Mouse (Mus musculus): ENCODE data around the gene Gm572. TPM values are rescaled to one million over a fixed set of nuclear protein-coding genes. Genes with fewer than 3 reads are reported as not detected.

Gm572 gene
- total and polyA plus RNA-seq, 3 experiments: not detected

GRCm38 (mm10) chr4:148633395-148634061, 9.6 kb upstream of the Gm572 start (continued):
- TF ChIP-seq TBP (IDR thresholded peaks at IDR 0.05; ENCODE audit: low read depth, low read length) (no peak), E2F4 (IDR thresholded peaks at IDR 0.05; ENCODE audit: borderline replicate concordance, low read depth, low read length) (no peak), USF1 (IDR thresholded peaks at IDR 0.05; ENCODE audit: low read depth, low read length) (no peak)

DNA sequence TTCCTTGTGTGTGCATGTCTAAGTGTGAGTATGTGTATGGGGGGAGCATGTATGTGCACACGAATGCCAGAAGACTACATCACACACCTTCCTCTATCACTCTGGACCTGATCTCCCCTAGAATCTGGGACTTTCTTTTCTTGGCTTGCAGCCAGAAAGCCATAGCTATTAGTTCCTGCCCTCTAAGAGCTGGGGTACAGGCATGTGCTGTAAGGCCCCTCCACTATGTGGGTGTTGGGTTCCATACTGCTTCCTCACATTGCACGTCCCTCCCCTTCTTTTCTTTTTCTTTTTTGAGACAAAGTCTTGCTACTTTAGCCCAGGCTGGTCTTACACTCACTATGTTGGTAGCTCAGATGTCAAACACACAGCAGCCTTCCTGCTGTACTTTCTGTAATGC, 7.8 kb upstream of the Gm572 start:
- Histone ChIP-seq H3K4me3 (ENCODE audit: control insufficient read depth in 1 of 2, insufficient read depth in 1 of 2, low read depth in 2 of 2, low read length in 2 of 2) (no peak overlapping the region), H3K36me3 (ENCODE audit: control insufficient read depth in 1 of 2, insufficient read depth in 2 of 2, low read length in 2 of 2) (peaks cover 0 to 13% of the 10 kb centered on the region in 2 experiments; a peak in 2 of 4 replicates), H3K9ac (ENCODE audit: control insufficient read depth, low read depth, low read length, poor library complexity, severe bottlenecking) (no peak overlapping the region), H3K79me2 (ENCODE audit: control insufficient read depth, insufficient read depth, low read length, poor library complexity) (no peaks in the 10 kb centered on the region), H3K27ac (ENCODE audit: control insufficient read depth, low read depth, low read length) (no peak overlapping the region), H3K9me3 (replicated peaks; ENCODE audit: insufficient read depth, low read length) (no peaks in the 10 kb centered on the region), H3K4me1 (ENCODE audit: control insufficient read depth in 1 of 2, insufficient read depth in 2 of 2, low read length in 2 of 2) (peaks cover 0 to 23% of the 10 kb centered on the region in 2 experiments; a peak in 2 of 4 replicates), H3K27me3 (ENCODE audit: control insufficient read depth in 1 of 2, insufficient read depth in 2 of 2, low read length in 2 of 2) (no peaks in the 10 kb centered on the region)
- TF ChIP-seq USF2 (IDR thresholded peaks at IDR 0.05; ENCODE audit: borderline replicate concordance in 1 of 2, insufficient read depth in 1 of 2, low read depth in 1 of 2, low read length in 2 of 2) (no peak), TBP (IDR thresholded peaks at IDR 0.05; ENCODE audit: low read depth, low read length) (no peak), USF1 (IDR thresholded peaks at IDR 0.05; ENCODE audit: low read depth, low read length) (no peak), MAX (IDR thresholded peaks at IDR 0.05; ENCODE audit: low read length) (no peak), ZC3H11A (IDR thresholded peaks at IDR 0.05; ENCODE audit: low read depth, low read length) (no peak), ETS1 (IDR thresholded peaks at IDR 0.05; ENCODE audit: low read depth, low read length) (no peak), TCF12 (IDR thresholded peaks at IDR 0.05; ENCODE audit: low read depth, low read length) (no peak), ELF1 (IDR thresholded peaks at IDR 0.05; ENCODE audit: low read depth, low read length) (no peak), POLR2A (IDR thresholded peaks at IDR 0.05; ENCODE audit: control insufficient read depth in 1 of 2, insufficient read depth in 1 of 2, low read depth in 1 of 2, low read length in 2 of 2, poor library complexity in 1 of 2) (no peak), TAL1 (IDR thresholded peaks at IDR 0.05; ENCODE audit: low read length) (no peak), EP300 (IDR thresholded peaks at IDR 0.05; ENCODE audit: low read depth in 1 of 2, low read length in 2 of 2) (no peak)
- no peak for DNase-seq (ENCODE audit: low read depth, low spot score)

DNA sequence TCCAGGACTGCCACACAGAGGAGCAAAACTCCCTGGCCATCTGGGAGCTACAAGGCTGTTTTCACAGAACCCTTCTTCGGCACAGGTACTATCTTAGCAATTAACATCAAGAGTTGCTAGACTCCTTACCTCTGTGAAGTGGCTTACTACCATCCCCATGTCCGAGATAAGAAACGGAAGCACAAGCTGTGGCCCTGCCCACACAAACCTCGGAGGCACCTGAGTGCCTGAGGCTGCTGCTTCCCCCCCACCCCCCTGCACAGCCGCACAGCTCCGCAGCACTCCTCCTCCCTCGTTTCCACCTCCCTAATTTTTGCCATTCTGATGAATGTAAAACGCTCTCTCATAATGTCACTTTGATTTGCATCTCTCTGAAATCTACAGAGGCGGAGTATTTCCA, 4.8 kb upstream of the Gm572 start:
- no peak overlapping the region for H3K9ac ChIP-seq (ENCODE audit: control insufficient read depth, low read depth, low read length, poor library complexity, severe bottlenecking)
- H3K27ac ChIP-seq (ENCODE audit: control insufficient read depth, low read depth, low read length): no peak overlapping the region
- no peaks in the 10 kb centered on the region for H3K79me2 ChIP-seq (ENCODE audit: control insufficient read depth, insufficient read depth, low read length, poor library complexity)
- H3K36me3 ChIP-seq (ENCODE audit: control insufficient read depth in 1 of 2, insufficient read depth in 2 of 2, low read length in 2 of 2): peaks cover 0 to 9% of the 10 kb centered on the region in 2 experiments; a peak in 2 of 4 replicates
- peaks cover 0 to 16% of the 10 kb centered on the region in 2 experiments; a peak in 2 of 4 replicates for H3K4me1 ChIP-seq (ENCODE audit: control insufficient read depth in 1 of 2, insufficient read depth in 2 of 2, low read length in 2 of 2)
- no peak overlapping the region for H3K4me3 ChIP-seq (ENCODE audit: control insufficient read depth in 1 of 2, insufficient read depth in 1 of 2, low read depth in 2 of 2, low read length in 2 of 2)
- H3K9me3 ChIP-seq (replicated peaks; ENCODE audit: insufficient read depth, low read length): no peaks in the 10 kb centered on the region
- DNase-seq (ENCODE audit: low read depth, low spot score): no peak
- TF ChIP-seq TCF12 (IDR thresholded peaks at IDR 0.05; ENCODE audit: low read depth, low read length) (no peak), ZNF384 (IDR thresholded peaks at IDR 0.05; ENCODE audit: low read depth, low read length) (no peak), MAZ (IDR thresholded peaks at IDR 0.05; ENCODE audit: low read depth, low read length) (no peak), SIN3A (IDR thresholded peaks at IDR 0.05; ENCODE audit: low read length) (no peak), POLR2A (IDR thresholded peaks at IDR 0.05; ENCODE audit: control insufficient read depth in 1 of 2, insufficient read depth in 1 of 2, low read depth in 1 of 2, low read length in 2 of 2, poor library complexity in 1 of 2) (no peak), NRF1 (IDR thresholded peaks at IDR 0.05; ENCODE audit: insufficient read depth, low read depth, low read length, poor library complexity, severe bottlenecking) (no peak), KAT2A (conservative IDR thresholded peaks at IDR 0.05; ENCODE audit: low read depth, low read length) (no peak), MXI1 (IDR thresholded peaks at IDR 0.05; ENCODE audit: low read depth, low read length) (no peak), MAX (IDR thresholded peaks at IDR 0.05; ENCODE audit: low read length) (no peak), ZMIZ1 (IDR thresholded peaks at IDR 0.05; ENCODE audit: low read depth, low read length) (no peak), POLR2AphosphoS5 (IDR thresholded peaks at IDR 0.05; ENCODE audit: borderline replicate concordance, low read depth, low read length) (no peak), MAFK (IDR thresholded peaks at IDR 0.05; ENCODE audit: borderline replicate concordance, low read depth, low read length) (no peak), MEF2A (IDR thresholded peaks at IDR 0.05; ENCODE audit: extremely low read depth, insufficient replicate concordance, low read depth, low read length, poor library complexity, severe bottlenecking) (no peak), ZC3H11A (IDR thresholded peaks at IDR 0.05; ENCODE audit: low read depth, low read length) (no peak), CHD2 (IDR thresholded peaks at IDR 0.05; ENCODE audit: low read length) (no peak), E2F4 (IDR thresholded peaks at IDR 0.05; ENCODE audit: borderline replicate concordance, low read depth, low read length) (no peak), SMC3 (IDR thresholded peaks at IDR 0.05; ENCODE audit: low read depth, low read length) (no peak), USF2 (IDR thresholded peaks at IDR 0.05; ENCODE audit: borderline replicate concordance in 1 of 2, insufficient read depth in 1 of 2, low read depth in 1 of 2, low read length in 2 of 2) (no peak), ZKSCAN1 (IDR thresholded peaks at IDR 0.05; ENCODE audit: low read depth, low read length) (no peak)
- H3K27me3 ChIP-seq (ENCODE audit: control insufficient read depth in 1 of 2, insufficient read depth in 2 of 2, low read length in 2 of 2): no peaks in the 10 kb centered on the region; a peak in 1 of 4 replicates

All from MEL (cell line).